Mouse (Mus musculus): Measurements from ENCODE around the gene Podxl2.

- no peak for TF ChIP-seq ZC3H11A (IDR thresholded peaks at IDR 0.05; ENCODE audit: borderline replicate concordance, low read depth, low read length)
- TF ChIP-seq HCFC1 (IDR thresholded peaks at IDR 0.05; ENCODE audit: borderline replicate concordance, insufficient read depth, low read length) = no peak
- TF ChIP-seq MAFK (IDR thresholded peaks at IDR 0.05; ENCODE audit: insufficient read depth, low read depth, low read length) = no peak
Observed at GRCm38 (mm10) chr6:88886417-88886967, 11.6 kb upstream of the Podxl2 start.

All from ES-E14 (cell line).